10 mouse cellular contexts compared by ENCODE assay signal in the genomic region with DNA sequence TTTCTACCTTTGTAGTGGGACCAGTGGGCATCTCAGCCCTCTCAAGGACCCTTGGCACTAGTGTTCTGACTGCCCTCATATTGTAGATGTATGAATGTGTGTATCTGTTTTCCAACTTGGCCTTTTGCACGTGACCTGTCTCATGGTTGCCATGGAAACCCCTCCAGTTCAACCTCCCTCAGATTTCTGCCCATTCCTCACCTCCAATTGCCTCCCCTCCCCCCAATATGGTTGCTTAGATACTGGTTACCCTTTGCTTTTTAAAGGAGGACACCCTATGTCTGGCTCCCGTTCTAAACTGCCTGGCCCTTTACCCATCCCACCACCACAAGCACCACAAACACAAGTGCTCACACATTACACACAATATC. TPM values are rescaled to one million over a fixed set of nuclear protein-coding genes. Genes with fewer than 3 reads are reported as not detected.
DNase-seq lines count a peak whose midpoint lies in the region; ATAC-seq and TF ChIP-seq lines count a peak whose summit lies in the region.
"Had no signal": no experiment of that assay in that cellular context is flagged by ENCODE, and none has a peak within 500 bp of the region (broad histone marks: within the 10 kb centered on the region; RNA-seq: fewer than 3 reads in every experiment).

No protein-coding gene starts in this region.

- no peak for DNase-seq in cerebellum, adult 2 months
- no peak for DNase-seq in cerebellum, adult 9-11 months
- no peak for DNase-seq in lung, embryonic 14.5 days
- no peak for DNase-seq in lung, postnatal 25 days (ENCODE audit: low spot score)
- DNase-seq in limb, embryonic 11.5 days (ENCODE audit: low spot score): no peak
- DNase-seq in spleen, postnatal 4 days (ENCODE audit: low spot score in 2 of 2): no peak
- DNase-seq in gastrocnemius, postnatal 4 days (ENCODE audit: low spot score in 2 of 2): no peak
- DNase-seq: gastrocnemius, postnatal 14 days; lung, postnatal 4 days had no signal

- H3K4me2 ChIP-seq in lung, embryonic 14.5 days: peak overlapping the region; percentile 90
- peak overlapping the region; percentile 78 for H3K4me2 ChIP-seq in limb, embryonic 11.5 days (ENCODE audit: low read depth, severe bottlenecking)
- peak overlapping the region; percentile 88 for H3K4me2 ChIP-seq in stomach, embryonic 15.5 days

- H3K9ac ChIP-seq in lung, embryonic 14.5 days: 0 out of 2 replicates have a peak overlapping the region, but pooled peaks have one; percentile 59
- H3K9ac ChIP-seq in limb, embryonic 11.5 days (ENCODE audit: low read length): no peak overlapping the region; the same call in 1 of the 2 replicates
- no peak overlapping the region for H3K9ac ChIP-seq in stomach, embryonic 15.5 days

- 44% methylated on average over 2 of the region's 2 CpGs for WGBS in cerebellum, adult 2 months
- WGBS in lung, embryonic 14.5 days: 24% methylated on average over 2 of the region's 2 CpGs
- WGBS in limb, embryonic 11.5 days: 38% methylated on average over 2 of the region's 2 CpGs
- 36% methylated on average over 2 of the region's 2 CpGs for WGBS in stomach, embryonic 15.5 days

- H3K36me3 ChIP-seq in lung, embryonic 14.5 days (ENCODE audit: insufficient read depth): no peaks in the 10 kb centered on the region
- no peaks in the 10 kb centered on the region for H3K36me3 ChIP-seq in limb, embryonic 11.5 days (ENCODE audit: control insufficient read depth, insufficient read depth, low read length)
- no peaks in the 10 kb centered on the region for H3K36me3 ChIP-seq in stomach, embryonic 15.5 days

- H3K27me3 ChIP-seq in cerebellum, adult 2 months (ENCODE audit: control insufficient read depth, insufficient read depth, low read length): no peaks in the 10 kb centered on the region
- no peaks in the 10 kb centered on the region for H3K27me3 ChIP-seq in lung, embryonic 14.5 days (ENCODE audit: insufficient read depth, low read length)
- H3K27me3 ChIP-seq in limb, embryonic 11.5 days (ENCODE audit: control insufficient read depth, insufficient read depth, low read length): no peaks in the 10 kb centered on the region
- H3K27me3 ChIP-seq in stomach, embryonic 15.5 days (replicated peaks): 0 out of 2 replicates have a peak, but pooled peaks cover 2% of the 10 kb centered on the region

- no peak for ATAC-seq in lung, embryonic 14.5 days (ENCODE audit: insufficient read depth)
- ATAC-seq in limb, embryonic 11.5 days (ENCODE audit: insufficient number of reproducible peaks, low FRiP score, low TSS enrichment, low read depth): no peak
- no peak for ATAC-seq in stomach, embryonic 15.5 days (ENCODE audit: insufficient read depth, low FRiP score, low read depth)

- no peak for TF ChIP-seq CTCF in cerebellum, adult 2 months (IDR thresholded peaks at IDR 0.05; ENCODE audit: borderline replicate concordance, insufficient read depth, low read depth, low read length)
- TF ChIP-seq CTCF in lung, embryonic 14.5 days (IDR thresholded peaks at IDR 0.05; ENCODE audit: low read depth): no peak

- TF ChIP-seq POLR2A in cerebellum, adult 2 months (IDR thresholded peaks at IDR 0.05; ENCODE audit: borderline replicate concordance, insufficient read depth, low read length): no peak

- H3K9me3 ChIP-seq in lung, embryonic 14.5 days (ENCODE audit: low read depth, low read length): no peaks in the 10 kb centered on the region
- no peaks in the 10 kb centered on the region for H3K9me3 ChIP-seq in limb, embryonic 11.5 days (ENCODE audit: control insufficient read depth, low read length)
- no peaks in the 10 kb centered on the region for H3K9me3 ChIP-seq in stomach, embryonic 15.5 days

- no peak overlapping the region for H3K27ac ChIP-seq in cerebellum, adult 2 months (ENCODE audit: insufficient read depth, low read length)
- H3K27ac ChIP-seq in lung, embryonic 14.5 days (ENCODE audit: low read depth): no peak overlapping the region
- no peak overlapping the region for H3K27ac ChIP-seq in limb, embryonic 11.5 days (replicated peaks; ENCODE audit: low read depth, low read length)
- H3K27ac ChIP-seq in stomach, embryonic 15.5 days: no peak overlapping the region

- H3K4me3 ChIP-seq in cerebellum, adult 2 months (replicated peaks; ENCODE audit: insufficient read depth, low read depth, low read length): peak overlapping the region; percentile 81
- peak overlapping the region; percentile 58 for H3K4me3 ChIP-seq in lung, embryonic 14.5 days (ENCODE audit: low read depth, low read length)
- H3K4me3 ChIP-seq in limb, embryonic 11.5 days (ENCODE audit: low read depth, low read length): peak overlapping the region; percentile 57
- H3K4me3 ChIP-seq in stomach, embryonic 15.5 days (replicated peaks): peak overlapping the region; percentile 53

- H3K4me1 ChIP-seq in cerebellum, adult 2 months (ENCODE audit: control insufficient read depth, insufficient read depth, low read length): peaks cover 12% of the 10 kb centered on the region
- peaks cover 6% of the 10 kb centered on the region; the same call in 1 of the 2 replicates for H3K4me1 ChIP-seq in lung, embryonic 14.5 days (ENCODE audit: insufficient read depth)
- peaks cover 8% of the 10 kb centered on the region; the same call in 1 of the 2 replicates for H3K4me1 ChIP-seq in limb, embryonic 11.5 days (ENCODE audit: control insufficient read depth, insufficient read depth, low read length)
- peaks cover 5% of the 10 kb centered on the region; the same call in 1 of the 2 replicates for H3K4me1 ChIP-seq in stomach, embryonic 15.5 days

RNA-seq across cellular contexts. Expression of a gene that starts 1.3 kb away (rescaled TPM):
- 104 and 107 TPM in 2 replicates for polyA plus RNA-seq in cerebellum, adult 2 months (2012; rRNA removed)
- polyA plus RNA-seq in lung, embryonic 14.5 days (2014; fragmentation: Nextera tagmentation; extraction: Ambion mirVana): 35.6 and 38.1 TPM in 2 replicates
- 74.7 and 84.9 TPM in 2 replicates for polyA plus RNA-seq in limb, embryonic 11.5 days (2014; fragmentation: Nextera tagmentation; extraction: Ambion mirVana)
- polyA plus RNA-seq in stomach, embryonic 15.5 days (2015; fragmentation: Nextera tagmentation; extraction: Ambion mirVana): 63.8 and 69.3 TPM in 2 replicates
- 10 to 100 TPM; 70.2 to 77.0 TPM for total RNA-seq in gastrocnemius, postnatal 4 days (2021)

RNA-seq across cellular contexts. Expression of a gene that starts 28.1 kb away (rescaled TPM):
- 2.1 and 3.1 TPM in 2 replicates for polyA plus RNA-seq in cerebellum, adult 2 months (2012; rRNA removed)
- 1.2 and 1.5 TPM in 2 replicates for polyA plus RNA-seq in lung, embryonic 14.5 days (2014; fragmentation: Nextera tagmentation; extraction: Ambion mirVana)
- polyA plus RNA-seq in limb, embryonic 11.5 days (2014; fragmentation: Nextera tagmentation; extraction: Ambion mirVana): 0.56 and 0.91 TPM in 2 replicates
- 2.6 and 3.1 TPM in 2 replicates for polyA plus RNA-seq in stomach, embryonic 15.5 days (2015; fragmentation: Nextera tagmentation; extraction: Ambion mirVana)
- 1 to 10 TPM; 2.0 to 2.8 TPM for total RNA-seq in gastrocnemius, postnatal 4 days (2021)

RNA-seq across cellular contexts. Expression of a gene that starts 52.4 kb away (rescaled TPM):
- polyA plus RNA-seq in cerebellum, adult 2 months (2012; rRNA removed): not detected in 2 replicates
- polyA plus RNA-seq in lung, embryonic 14.5 days (2014; fragmentation: Nextera tagmentation; extraction: Ambion mirVana): 0.12 TPM in 2 replicates
- 0.63 and 0.77 TPM in 2 replicates for polyA plus RNA-seq in limb, embryonic 11.5 days (2014; fragmentation: Nextera tagmentation; extraction: Ambion mirVana)
- polyA plus RNA-seq in stomach, embryonic 15.5 days (2015; fragmentation: Nextera tagmentation; extraction: Ambion mirVana): 3.4 and 6.0 TPM in 2 replicates
- under 1 TPM; 0.12 to 0.26 TPM for total RNA-seq in gastrocnemius, postnatal 4 days (2021)

RNA-seq across cellular contexts. Expression of a gene that starts 55.1 kb away (rescaled TPM):
- polyA plus RNA-seq in cerebellum, adult 2 months (2012; rRNA removed): 23.4 and 27.0 TPM in 2 replicates
- polyA plus RNA-seq in lung, embryonic 14.5 days (2014; fragmentation: Nextera tagmentation; extraction: Ambion mirVana): 0.05 and 0.20 TPM in 2 replicates
- polyA plus RNA-seq in limb, embryonic 11.5 days (2014; fragmentation: Nextera tagmentation; extraction: Ambion mirVana): 0.11 and 0.44 TPM in 2 replicates
- polyA plus RNA-seq in stomach, embryonic 15.5 days (2015; fragmentation: Nextera tagmentation; extraction: Ambion mirVana): 0.23 and 0.26 TPM in 2 replicates
- total RNA-seq in gastrocnemius, postnatal 4 days (2021): under 1 TPM; 0.32 to 0.36 TPM
